Mouse (Mus musculus) liver, postnatal 0 days (tissue): ENCODE data around the gene Kifc3.

Experiments used
- CTCF ChIP-seq: sonication (generic); IDR thresholded peaks from 2 replicates; pipeline ENCODE4 v1.5.1; 2016; ENCODE audit warnings: antibody characterized with exemption, low read depth
- EP300 ChIP-seq: IDR thresholded peaks from 2 replicates; pipeline ENCODE4 v1.6.1; 2016; ENCODE audit warnings: antibody characterized with exemption, low read depth, mild to moderate bottlenecking

GRCm38 (mm10) chr8:95252056-95252455, 49.4 kb upstream of the Kifc3 start:
- TF ChIP-seq CTCF, result no peak
- no peak for TF ChIP-seq EP300
